Mouse (Mus musculus): ENCODE results near the gene Mta1.

DNA sequence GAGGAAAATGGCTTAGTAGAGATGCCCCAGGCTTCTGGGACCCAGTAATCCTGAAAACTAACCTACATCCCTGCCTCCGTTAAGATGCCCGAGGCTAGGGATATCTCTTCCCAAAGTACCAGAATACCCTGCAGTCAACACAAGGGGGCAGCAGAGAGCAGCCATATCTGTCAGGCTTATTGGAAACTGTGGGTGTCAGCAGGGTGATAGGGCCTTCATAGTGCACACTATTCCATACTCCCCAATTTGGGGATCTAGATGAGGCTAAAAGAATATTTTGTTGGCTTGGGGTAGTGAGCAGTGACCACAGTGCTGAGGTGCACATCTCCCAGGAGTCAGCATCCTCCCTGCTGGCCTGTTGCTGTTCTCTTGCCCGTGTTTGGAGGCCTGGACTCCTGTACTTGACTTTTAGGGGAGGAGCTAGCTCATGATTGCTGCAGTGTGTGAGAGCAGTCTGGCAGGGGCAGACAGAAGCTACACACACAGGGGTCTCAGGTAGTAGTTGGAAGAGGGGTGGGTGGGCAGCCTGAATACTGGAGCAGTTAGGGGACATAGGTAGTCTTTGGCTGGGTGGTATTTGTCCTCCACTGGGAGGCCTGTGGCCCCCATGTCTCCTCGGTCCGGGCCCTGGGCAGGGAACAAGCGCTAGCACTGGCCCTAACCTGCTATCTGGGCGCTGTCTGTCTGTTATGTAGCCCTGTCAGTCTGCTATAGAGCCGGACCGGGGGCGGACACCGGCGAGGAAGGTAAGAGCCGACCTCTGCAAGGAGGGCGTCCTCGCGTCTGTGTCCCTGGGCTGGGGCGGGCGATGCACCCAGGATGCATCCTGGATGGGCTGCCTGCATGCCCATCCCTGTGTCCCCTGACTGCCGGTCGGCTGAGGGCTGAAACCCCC is 21.7 kb downstream of the Mta1 start:
- peak; percentile 62 for TF ChIP-seq CTCF (IDR thresholded peaks at IDR 0.05; ENCODE audit: control insufficient read depth, insufficient read depth, insufficient read length)
- TF ChIP-seq MYOD1 (IDR thresholded peaks at IDR 0.05; ENCODE audit: control insufficient read depth, insufficient read length, low read depth), result no peak
